Mouse (Mus musculus): ENCODE results near the gene Itm2c. TPM values are rescaled to one million over a fixed set of nuclear protein-coding genes. Genes with fewer than 3 reads are reported as not detected.
A peak's percentile ranks its signal among the peaks of the same experiment; 100 is the strongest.

The Itm2c gene
- polyA plus RNA-seq, 1 experiment from 2014 or later: 105 TPM

DNA sequence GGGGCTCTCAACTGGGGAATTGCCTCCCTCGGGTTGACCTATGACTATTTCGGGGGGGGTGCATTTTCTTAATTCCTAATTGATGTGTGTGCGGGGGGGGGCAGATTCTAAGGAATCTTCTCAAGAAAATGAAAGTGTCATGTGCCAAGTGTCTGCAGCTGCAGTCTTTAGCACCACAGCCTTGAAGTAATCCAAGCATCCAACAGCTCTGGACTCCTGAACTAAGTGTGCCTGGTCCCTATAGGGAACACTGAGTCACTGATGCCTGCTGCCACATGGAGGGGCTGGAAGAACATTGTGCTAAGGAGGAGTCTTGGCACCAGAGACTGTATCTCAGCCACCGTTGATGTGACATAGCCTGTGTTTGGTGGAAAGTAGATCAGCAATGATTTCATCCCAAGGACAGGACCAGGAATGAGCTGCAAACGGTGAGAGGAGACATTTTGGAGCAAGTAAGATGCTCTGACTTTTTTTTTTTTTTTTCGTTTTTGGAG, 36.8 kb upstream of the Itm2c start:
- Histone ChIP-seq H3K4me2 (ENCODE audit: low read depth, low read length) (no peak overlapping the region), H3K4me1 (ENCODE audit: control insufficient read depth, insufficient read depth, low read length) (no peaks in the 10 kb centered on the region), H3K27me3 (ENCODE audit: control insufficient read depth, insufficient read depth, low read length) (no peaks in the 10 kb centered on the region), H3K27ac (ENCODE audit: low read depth, low read length) (no peak overlapping the region), H3K9me3 (ENCODE audit: control insufficient read depth, low read length) (peaks cover 3% of the 10 kb centered on the region; the same call in 1 of the 2 replicates), H3K36me3 (ENCODE audit: control insufficient read depth, insufficient read depth, low read length) (no peaks in the 10 kb centered on the region), H3K4me3 (ENCODE audit: low read depth, low read length) (no peak overlapping the region), H3K9ac (replicated peaks; ENCODE audit: low read depth, low read length) (no peak overlapping the region)
- WGBS: 86% methylated on average over 6 of the region's 6 CpGs
- ATAC-seq (ENCODE audit: low read depth): no peak

DNA sequence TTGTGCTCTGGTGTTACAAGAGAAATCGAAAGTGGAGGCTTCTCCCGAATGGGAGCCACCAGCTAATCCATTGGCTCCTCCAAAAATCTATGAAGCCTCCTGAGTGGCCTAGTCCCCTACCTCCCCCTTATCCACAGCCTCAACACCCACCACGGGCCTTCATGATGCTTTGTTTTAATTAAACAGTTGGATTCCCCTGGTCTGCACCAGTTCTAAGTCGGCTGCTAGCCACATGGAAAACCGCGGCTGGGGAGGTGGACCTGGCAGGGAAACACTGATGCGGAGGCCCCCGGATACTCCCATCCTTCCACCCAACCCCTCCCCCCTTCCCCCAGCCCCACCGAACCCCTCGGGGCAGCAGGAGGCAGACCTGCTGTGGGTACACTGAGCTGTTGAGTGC, 29.7 kb upstream of the Itm2c start:
- Histone ChIP-seq H3K27ac (ENCODE audit: low read depth, low read length) (no peak overlapping the region), H3K4me2 (ENCODE audit: low read depth, low read length) (no peak overlapping the region), H3K9ac (replicated peaks; ENCODE audit: low read depth, low read length) (no peak overlapping the region), H3K4me1 (ENCODE audit: control insufficient read depth, insufficient read depth, low read length) (no peaks in the 10 kb centered on the region), H3K27me3 (ENCODE audit: control insufficient read depth, insufficient read depth, low read length) (no peaks in the 10 kb centered on the region), H3K4me3 (ENCODE audit: low read depth, low read length) (no peak overlapping the region), H3K9me3 (ENCODE audit: control insufficient read depth, low read length) (peaks cover 3% of the 10 kb centered on the region; the same call in 1 of the 2 replicates), H3K36me3 (ENCODE audit: control insufficient read depth, insufficient read depth, low read length) (no peaks in the 10 kb centered on the region)
- no peak for ATAC-seq (ENCODE audit: low read depth)
- WGBS: 92% methylated on average over 10 of the region's 10 CpGs

DNA sequence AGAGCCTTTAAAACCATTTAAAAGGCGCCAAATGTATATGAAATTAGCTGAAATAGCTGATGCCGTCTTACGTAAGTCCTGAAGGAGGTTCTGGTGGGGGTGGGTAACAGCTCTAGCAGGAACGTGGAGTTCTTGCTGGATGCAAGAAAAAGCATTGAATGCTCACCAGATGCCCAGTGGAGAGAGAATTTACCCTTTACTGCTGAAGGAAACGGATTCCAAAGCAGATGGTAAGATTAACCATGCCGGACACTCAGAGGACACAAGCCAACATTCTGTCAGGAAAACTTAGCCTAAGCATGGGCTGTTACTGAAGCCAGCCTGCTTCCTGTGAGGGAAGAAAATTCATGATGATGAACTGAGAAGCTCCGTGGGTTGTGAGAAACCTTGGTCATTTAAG, 24.1 kb upstream of the Itm2c start:
- no peak overlapping the region for H3K27ac ChIP-seq (ENCODE audit: low read depth, low read length)
- H3K4me2 ChIP-seq (ENCODE audit: low read depth, low read length): no peak overlapping the region
- H3K9me3 ChIP-seq (ENCODE audit: control insufficient read depth, low read length): no peaks in the 10 kb centered on the region
- no peak overlapping the region for H3K4me3 ChIP-seq (ENCODE audit: low read depth, low read length)
- WGBS: 87% methylated on average over 7 of the region's 7 CpGs
- H3K27me3 ChIP-seq (ENCODE audit: control insufficient read depth, insufficient read depth, low read length): no peaks in the 10 kb centered on the region
- H3K36me3 ChIP-seq (ENCODE audit: control insufficient read depth, insufficient read depth, low read length): no peaks in the 10 kb centered on the region
- H3K9ac ChIP-seq (replicated peaks; ENCODE audit: low read depth, low read length): no peak overlapping the region
- no peaks in the 10 kb centered on the region for H3K4me1 ChIP-seq (ENCODE audit: control insufficient read depth, insufficient read depth, low read length)
- ATAC-seq (ENCODE audit: low read depth): no peak

DNA sequence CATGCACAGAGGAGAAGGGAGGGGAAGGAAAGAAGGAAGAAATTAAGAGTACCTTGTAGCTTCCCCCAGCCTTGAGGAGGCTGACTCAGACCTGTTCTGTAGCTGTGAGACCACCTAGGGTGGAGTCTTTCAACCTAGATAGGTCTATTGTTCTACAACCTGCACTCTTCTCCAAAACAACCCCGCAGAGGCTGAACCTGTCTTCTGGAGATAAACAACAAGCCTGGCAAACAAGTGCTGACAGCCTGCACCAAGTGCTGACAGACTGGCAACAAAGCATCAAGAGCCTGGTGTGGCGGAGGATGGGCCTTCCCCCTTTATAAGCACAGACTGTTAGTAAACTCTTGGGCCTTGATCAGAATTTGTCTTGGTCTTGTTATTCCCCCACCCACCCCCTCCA, 23.5 kb upstream of the Itm2c start:
- 80% methylated on average over 2 of the region's 2 CpGs for WGBS
- ATAC-seq (ENCODE audit: low read depth): no peak
- no peaks in the 10 kb centered on the region for H3K27me3 ChIP-seq (ENCODE audit: control insufficient read depth, insufficient read depth, low read length)
- H3K4me3 ChIP-seq (ENCODE audit: low read depth, low read length): no peak overlapping the region
- H3K27ac ChIP-seq (ENCODE audit: low read depth, low read length): no peak overlapping the region
- H3K4me2 ChIP-seq (ENCODE audit: low read depth, low read length): no peak overlapping the region
- no peaks in the 10 kb centered on the region for H3K9me3 ChIP-seq (ENCODE audit: control insufficient read depth, low read length)
- no peaks in the 10 kb centered on the region for H3K36me3 ChIP-seq (ENCODE audit: control insufficient read depth, insufficient read depth, low read length)
- no peaks in the 10 kb centered on the region for H3K4me1 ChIP-seq (ENCODE audit: control insufficient read depth, insufficient read depth, low read length)
- no peak overlapping the region for H3K9ac ChIP-seq (replicated peaks; ENCODE audit: low read depth, low read length)

DNA sequence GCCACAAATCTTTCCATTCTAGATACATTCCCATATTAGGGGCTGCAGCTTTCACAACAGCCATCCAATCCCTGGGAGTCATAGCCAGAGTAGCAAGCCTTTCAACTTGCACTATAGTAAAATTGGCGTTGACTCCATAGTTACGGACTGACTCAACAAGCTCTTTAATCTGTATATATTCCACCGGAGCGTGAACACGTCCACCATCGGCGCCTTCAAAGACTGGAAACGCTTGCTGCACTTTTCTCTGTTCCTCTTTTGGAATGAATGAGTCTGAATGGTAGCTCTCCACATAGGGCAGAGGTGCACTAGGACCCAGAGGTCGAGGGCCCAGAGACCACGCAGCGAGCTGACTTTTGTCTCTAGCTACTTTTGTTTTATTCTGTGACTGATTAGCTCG, 12.1 kb upstream of the Itm2c start:
- 93% methylated on average over 12 of the region's 12 CpGs for WGBS
- H3K36me3 ChIP-seq (ENCODE audit: control insufficient read depth, insufficient read depth, low read length): no peaks in the 10 kb centered on the region
- no peak for ATAC-seq (ENCODE audit: low read depth)

DNA sequence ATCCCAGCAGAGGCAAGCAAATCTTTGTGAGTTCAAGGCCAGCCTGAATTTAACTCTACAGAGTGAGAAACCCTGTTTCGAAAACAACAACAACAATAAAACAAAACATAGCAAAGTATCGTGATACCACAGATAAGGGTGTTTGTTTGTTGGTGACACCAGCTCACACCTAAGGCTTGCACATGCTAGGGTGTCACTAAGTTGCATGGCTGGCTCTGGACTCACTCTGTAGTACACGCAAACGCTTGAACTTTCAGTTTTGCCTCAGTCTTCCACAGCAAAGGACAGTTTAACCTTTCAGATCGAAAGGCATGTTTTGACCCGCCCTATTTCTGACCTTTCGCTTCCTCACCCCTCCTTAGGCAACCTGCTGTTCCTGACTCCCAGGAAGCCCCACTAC, 6.9 kb upstream of the Itm2c start:
- Histone ChIP-seq H3K4me1 (ENCODE audit: control insufficient read depth, insufficient read depth, low read length) (no peaks in the 10 kb centered on the region), H3K36me3 (ENCODE audit: control insufficient read depth, insufficient read depth, low read length) (no peaks in the 10 kb centered on the region), H3K27me3 (ENCODE audit: control insufficient read depth, insufficient read depth, low read length) (no peaks in the 10 kb centered on the region), H3K9ac (replicated peaks; ENCODE audit: low read depth, low read length) (no peak overlapping the region), H3K27ac (ENCODE audit: low read depth, low read length) (no peak overlapping the region), H3K4me2 (ENCODE audit: low read depth, low read length) (no peak overlapping the region), H3K9me3 (ENCODE audit: control insufficient read depth, low read length) (0 out of 2 replicates have a peak, but pooled peaks cover under 1% of the 10 kb centered on the region), H3K4me3 (ENCODE audit: low read depth, low read length) (no peak overlapping the region)
- no peak for ATAC-seq (ENCODE audit: low read depth)
- WGBS: 89% methylated on average over 7 of the region's 7 CpGs

More for the DNA sequence above, 12.1 kb upstream of the Itm2c start:
- 0 out of 2 replicates have a peak, but pooled peaks cover 5% of the 10 kb centered on the region for H3K9me3 ChIP-seq (ENCODE audit: control insufficient read depth, low read length)
- no peak overlapping the region for H3K9ac ChIP-seq (replicated peaks; ENCODE audit: low read depth, low read length)
- H3K4me3 ChIP-seq (ENCODE audit: low read depth, low read length): no peak overlapping the region
- H3K27ac ChIP-seq (ENCODE audit: low read depth, low read length): no peak overlapping the region
- H3K27me3 ChIP-seq (ENCODE audit: control insufficient read depth, insufficient read depth, low read length): no peaks in the 10 kb centered on the region
- no peaks in the 10 kb centered on the region for H3K4me1 ChIP-seq (ENCODE audit: control insufficient read depth, insufficient read depth, low read length)
- no peak overlapping the region for H3K4me2 ChIP-seq (ENCODE audit: low read depth, low read length)

DNA sequence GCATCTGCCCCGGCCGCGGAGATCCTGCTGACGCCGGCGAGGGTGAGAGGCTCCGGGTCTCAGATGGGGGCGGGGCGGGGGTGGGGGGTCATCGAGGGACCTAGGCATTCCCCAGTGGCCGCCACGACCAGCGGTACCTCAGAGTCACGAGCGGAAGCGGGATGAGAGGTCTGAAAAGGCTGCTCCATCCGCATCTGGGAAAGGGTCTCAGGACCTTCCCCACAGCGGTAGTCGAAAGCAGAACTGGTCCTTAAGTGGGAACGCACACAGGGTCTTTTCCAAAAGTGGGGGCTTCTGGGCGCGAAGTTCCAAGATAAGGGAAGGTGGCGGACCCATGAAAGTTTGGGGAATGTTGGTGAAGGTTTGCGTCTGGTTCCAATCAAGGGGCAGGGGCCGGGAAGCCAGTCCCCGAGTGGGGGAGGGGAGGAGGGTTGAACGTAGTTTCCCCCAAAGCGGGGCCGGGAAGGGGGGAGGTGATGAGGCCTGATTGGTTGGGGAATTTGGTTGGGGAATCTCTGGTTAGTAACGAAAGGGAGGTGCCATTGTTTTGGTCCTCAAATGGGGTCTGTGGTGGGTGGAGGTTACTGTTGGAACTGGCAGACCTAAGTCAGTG, 773 bp downstream of the Itm2c start:
- Histone ChIP-seq H3K27me3 (ENCODE audit: control insufficient read depth, insufficient read depth, low read length) (no peaks in the 10 kb centered on the region), H3K4me1 (ENCODE audit: control insufficient read depth, insufficient read depth, low read length) (peaks cover 46% of the 10 kb centered on the region), H3K4me3 (ENCODE audit: low read depth, low read length) (peak overlapping the region; percentile 81), H3K27ac (ENCODE audit: low read depth, low read length) (peak overlapping the region; percentile 83), H3K9ac (replicated peaks; ENCODE audit: low read depth, low read length) (peak overlapping the region; percentile 72), H3K36me3 (ENCODE audit: control insufficient read depth, insufficient read depth, low read length) (no peaks in the 10 kb centered on the region), H3K4me2 (ENCODE audit: low read depth, low read length) (peak overlapping the region; percentile 90), H3K9me3 (ENCODE audit: control insufficient read depth, low read length) (no peaks in the 10 kb centered on the region)
- ATAC-seq (ENCODE audit: low read depth): peak; percentile 56
- WGBS: 0% methylated on average over 30 of the region's 30 CpGs

DNA sequence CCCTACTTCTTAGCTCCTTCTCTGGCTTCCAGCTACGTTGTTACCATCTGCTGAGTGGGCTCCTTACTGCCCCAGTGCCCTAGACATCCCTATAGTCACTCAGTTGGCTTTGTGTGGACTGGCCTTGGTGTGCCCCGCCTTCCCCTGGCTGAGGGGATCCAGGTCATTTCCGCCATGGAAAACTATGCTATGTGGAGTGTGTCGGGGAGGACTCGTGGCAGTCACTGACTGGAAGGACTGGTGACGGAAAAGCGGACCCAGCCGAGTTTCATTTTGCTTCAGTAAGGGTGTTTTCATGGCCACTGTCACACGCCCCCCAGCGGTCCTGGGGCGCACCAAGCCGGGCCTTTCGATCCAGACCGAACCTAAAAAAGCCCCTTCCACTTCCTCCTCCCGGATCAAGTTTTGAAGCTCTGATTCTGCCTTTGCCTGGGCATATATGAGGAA, 1.3 kb downstream of the Itm2c start:
- Histone ChIP-seq H3K4me1 (ENCODE audit: control insufficient read depth, insufficient read depth, low read length) (peaks cover 46% of the 10 kb centered on the region), H3K36me3 (ENCODE audit: control insufficient read depth, insufficient read depth, low read length) (no peaks in the 10 kb centered on the region), H3K27ac (ENCODE audit: low read depth, low read length) (peak overlapping the region; percentile 83), H3K27me3 (ENCODE audit: control insufficient read depth, insufficient read depth, low read length) (no peaks in the 10 kb centered on the region), H3K9me3 (ENCODE audit: control insufficient read depth, low read length) (no peaks in the 10 kb centered on the region), H3K4me3 (ENCODE audit: low read depth, low read length) (peak overlapping the region; percentile 81), H3K9ac (replicated peaks; ENCODE audit: low read depth, low read length) (peak overlapping the region; percentile 72), H3K4me2 (ENCODE audit: low read depth, low read length) (peak overlapping the region; percentile 90)
- peak; percentile 53 for ATAC-seq (ENCODE audit: low read depth)
- WGBS: 3% methylated on average over 15 of the region's 15 CpGs

DNA sequence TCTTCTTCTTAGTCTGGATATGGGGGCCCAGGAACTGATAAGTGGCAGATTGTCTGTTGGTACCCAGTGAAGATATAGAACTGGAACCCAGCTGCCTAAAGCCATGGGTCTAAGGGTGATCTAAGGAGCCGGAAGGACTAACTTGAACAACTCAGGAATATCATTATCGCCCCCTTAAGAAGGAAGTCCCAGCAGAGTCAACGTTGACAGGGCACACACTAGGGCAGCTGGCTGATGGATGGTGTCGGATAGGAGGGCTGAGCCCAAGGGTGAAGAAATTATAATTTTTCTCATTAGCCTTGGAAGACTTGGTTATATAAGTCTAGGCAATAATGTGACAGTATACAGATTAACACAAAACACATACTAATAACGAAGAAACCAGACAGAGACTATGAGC, 2.0 kb downstream of the Itm2c start:
- 62% methylated on average over 5 of the region's 5 CpGs for WGBS
- H3K27me3 ChIP-seq (ENCODE audit: control insufficient read depth, insufficient read depth, low read length): no peaks in the 10 kb centered on the region
- H3K36me3 ChIP-seq (ENCODE audit: control insufficient read depth, insufficient read depth, low read length): no peaks in the 10 kb centered on the region
- no peak for ATAC-seq (ENCODE audit: low read depth)
- peak overlapping the region; percentile 81 for H3K4me3 ChIP-seq (ENCODE audit: low read depth, low read length)
- peak overlapping the region; percentile 72; the same call in 1 of the 2 replicates for H3K9ac ChIP-seq (replicated peaks; ENCODE audit: low read depth, low read length)
- no peak overlapping the region for H3K27ac ChIP-seq (ENCODE audit: low read depth, low read length)
- H3K4me1 ChIP-seq (ENCODE audit: control insufficient read depth, insufficient read depth, low read length): peaks cover 46% of the 10 kb centered on the region
- H3K4me2 ChIP-seq (ENCODE audit: low read depth, low read length): peak overlapping the region; percentile 90
- H3K9me3 ChIP-seq (ENCODE audit: control insufficient read depth, low read length): no peaks in the 10 kb centered on the region

All from neural tube, embryonic 14.5 days (tissue).